Mouse (Mus musculus) ovary, postnatal 14 days (tissue): Measurements from ENCODE around the gene Tmem11.
"Not testable (repeated sequence)": the region's sequence is repeated elsewhere in the genome, so short reads cannot be mapped to it uniquely, and the experiment has no call there.

Experiments
- DNase-seq: peaks from one replicate; pipeline ENCODE4 v3.0.0; 2022; ENCODE audit warnings: low spot score

The Tmem11 gene

GRCm38 (mm10) chr11:60882386-60882785, 3.3 kb upstream of the Tmem11 start:
- no peak for DNase-seq

GRCm38 (mm10) chr11:60880559-60880958, 1.5 kb upstream of the Tmem11 start:
- no peak for DNase-seq

DNA sequence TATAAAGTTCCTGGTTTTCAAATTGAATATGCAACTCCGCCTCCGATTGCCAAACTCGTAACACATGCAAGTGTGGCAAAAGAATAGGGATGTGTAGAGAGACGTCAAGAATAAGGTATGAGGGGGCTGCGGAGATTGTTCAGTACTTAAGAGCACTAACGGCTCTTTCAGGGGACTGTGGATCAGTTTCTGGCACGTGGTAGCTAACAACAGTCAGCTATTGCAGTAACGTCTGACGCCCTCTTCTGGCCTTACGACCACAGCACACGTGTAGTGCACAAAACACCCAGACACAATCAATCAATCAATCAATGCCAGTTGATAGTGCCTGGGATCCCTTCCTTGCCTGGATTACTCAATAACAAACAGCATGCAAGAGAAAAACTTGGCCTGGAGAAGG, 351 bp upstream of the Tmem11 start:
- peak; percentile 25 for DNase-seq

GRCm38 (mm10) chr11:60878056-60878612, 938 bp downstream of the Tmem11 start:
- no peak for DNase-seq

- no peak for DNase-seq
Measured at GRCm38 (mm10) chr11:60873101-60873500, 6.0 kb downstream of the Tmem11 start.

GRCm38 (mm10) chr11:60871409-60871808, 7.7 kb downstream of the Tmem11 start:
- no peak for DNase-seq

DNA sequence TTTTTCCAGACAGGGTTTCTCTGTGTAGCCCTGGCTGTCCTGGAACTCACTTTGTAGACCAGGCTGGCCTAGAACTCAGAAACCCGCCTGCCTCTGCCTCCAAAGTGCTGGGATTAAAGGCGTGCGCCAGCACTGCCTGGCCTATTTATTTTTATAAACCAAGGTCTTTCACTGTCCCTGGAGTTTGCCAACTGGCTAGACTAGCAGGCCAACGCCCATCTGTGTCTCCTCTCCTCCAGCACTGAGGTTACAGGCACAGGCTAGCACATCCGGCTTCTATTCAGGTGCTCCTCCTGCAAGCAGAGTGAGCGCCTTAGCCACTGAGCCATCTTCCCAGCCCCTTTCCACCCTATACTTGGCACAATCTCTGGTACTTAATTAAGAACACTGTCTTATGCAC, 9.6 kb downstream of the Tmem11 start:
- not testable (repeated sequence) for DNase-seq

- DNase-seq = no peak
Measured at GRCm38 (mm10) chr11:60867904-60868303, 11.2 kb downstream of the Tmem11 start.

DNA sequence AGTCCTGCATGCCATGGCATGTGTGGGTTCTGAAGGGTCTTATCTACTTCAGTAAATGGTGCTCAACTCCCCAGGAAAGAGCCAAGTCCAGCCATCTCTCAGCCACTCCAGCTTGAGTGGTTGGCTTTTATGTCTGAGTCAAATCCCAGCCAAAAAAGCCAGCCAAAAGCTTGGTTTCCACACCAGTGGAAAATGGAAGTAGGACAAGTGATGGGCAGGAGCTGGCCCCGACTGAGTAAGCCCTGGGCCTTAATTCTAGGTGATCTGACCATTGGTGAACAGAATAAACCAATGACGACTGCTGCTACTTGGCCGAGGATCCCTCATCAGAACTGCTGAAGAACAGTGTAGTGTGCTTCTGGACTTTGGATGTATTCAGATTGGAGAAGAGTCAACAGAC, 11.6 kb downstream of the Tmem11 start:
- DNase-seq = no peak

DNA sequence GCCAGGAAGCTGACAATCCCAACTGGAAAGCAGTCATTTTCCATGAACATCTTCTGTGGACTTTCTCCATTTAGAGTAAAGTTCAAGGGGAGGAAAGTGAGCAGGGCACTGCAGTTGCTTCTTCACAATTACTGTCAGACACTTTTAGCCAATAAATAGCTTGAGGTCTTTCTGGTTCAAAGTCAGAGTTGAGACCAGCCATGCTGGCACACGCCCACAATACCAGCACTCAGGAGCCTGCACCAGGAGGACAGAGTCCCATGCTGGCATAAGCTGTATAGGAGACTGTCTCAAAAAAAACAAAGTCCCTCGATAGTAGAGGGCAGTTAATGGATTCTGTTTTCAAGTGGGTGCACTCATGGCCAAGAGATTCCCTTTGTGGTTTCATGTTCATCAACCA, 13.1 kb downstream of the Tmem11 start:
- DNase-seq = no peak

GRCm38 (mm10) chr11:60864916-60865315, 14.2 kb downstream of the Tmem11 start:
- DNase-seq = no peak

DNA sequence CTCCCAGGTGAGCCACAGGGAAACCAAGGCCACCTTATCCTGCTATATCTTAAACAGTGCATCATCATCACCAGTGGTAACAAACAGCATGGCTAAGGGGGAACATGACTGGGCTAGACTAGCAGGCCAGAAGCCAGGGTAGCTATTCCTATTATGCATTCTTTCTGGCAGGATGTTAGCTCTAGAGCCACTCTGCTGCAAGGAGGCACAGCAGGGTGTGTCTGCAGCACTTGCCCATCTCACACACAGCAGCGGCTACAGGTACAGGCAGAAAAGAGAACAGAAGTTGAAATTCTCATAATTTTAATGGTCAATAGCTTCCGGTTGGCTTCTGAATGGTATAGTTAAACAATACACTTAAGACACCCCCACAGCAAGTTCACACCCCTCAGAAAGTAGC, 14.9 kb downstream of the Tmem11 start:
- no peak for DNase-seq

DNA sequence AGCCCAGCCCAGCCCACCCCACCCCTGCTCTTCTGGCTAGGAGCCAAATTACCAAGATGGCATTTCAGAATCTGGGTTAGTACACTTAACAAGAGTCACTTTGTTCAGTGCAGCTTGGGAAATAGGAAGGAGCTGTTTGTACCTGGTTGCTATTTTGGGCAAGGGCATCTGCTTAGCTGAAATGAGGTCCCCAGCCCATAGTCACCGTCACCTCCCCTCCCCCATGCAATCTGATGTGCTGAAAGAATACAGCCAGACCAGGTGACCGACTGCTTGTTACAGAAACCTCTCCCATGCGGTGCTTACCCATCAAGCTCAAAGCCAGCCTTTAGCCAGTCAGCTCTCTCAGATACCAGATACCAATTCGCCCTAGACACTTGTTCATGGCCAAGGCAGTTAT, 15.9 kb downstream of the Tmem11 start:
- DNase-seq = no peak

DNA sequence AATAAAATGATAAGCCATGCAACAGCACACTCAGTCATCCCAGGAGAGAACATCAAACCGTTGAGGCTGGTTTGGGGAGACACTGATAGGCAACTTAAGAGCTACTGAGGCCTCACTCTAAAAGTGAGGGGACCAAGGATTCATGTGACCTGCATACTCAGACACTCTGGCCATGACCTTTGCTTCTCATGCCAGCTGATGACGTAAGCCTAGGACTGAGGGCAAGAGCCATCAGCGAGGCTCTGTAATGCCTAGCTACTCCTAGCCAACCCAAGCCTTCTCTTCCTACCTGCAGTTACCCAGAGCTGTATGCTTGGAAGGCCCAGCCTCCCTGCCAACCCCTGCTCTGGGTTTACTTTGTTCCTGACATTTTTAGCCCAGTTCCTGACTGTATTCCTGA, 17.1 kb downstream of the Tmem11 start:
- DNase-seq = no peak

GRCm38 (mm10) chr11:60856587-60856986, 22.5 kb downstream of the Tmem11 start:
- no peak for DNase-seq

- DNase-seq = no peak
Measured at GRCm38 (mm10) chr11:60845415-60845814, 33.7 kb downstream of the Tmem11 start.

- DNase-seq = no peak
Measured at GRCm38 (mm10) chr11:60843412-60843811, 35.7 kb downstream of the Tmem11 start.

GRCm38 (mm10) chr11:60841467-60842200, 37.4 kb downstream of the Tmem11 start:
- no peak for DNase-seq

DNA sequence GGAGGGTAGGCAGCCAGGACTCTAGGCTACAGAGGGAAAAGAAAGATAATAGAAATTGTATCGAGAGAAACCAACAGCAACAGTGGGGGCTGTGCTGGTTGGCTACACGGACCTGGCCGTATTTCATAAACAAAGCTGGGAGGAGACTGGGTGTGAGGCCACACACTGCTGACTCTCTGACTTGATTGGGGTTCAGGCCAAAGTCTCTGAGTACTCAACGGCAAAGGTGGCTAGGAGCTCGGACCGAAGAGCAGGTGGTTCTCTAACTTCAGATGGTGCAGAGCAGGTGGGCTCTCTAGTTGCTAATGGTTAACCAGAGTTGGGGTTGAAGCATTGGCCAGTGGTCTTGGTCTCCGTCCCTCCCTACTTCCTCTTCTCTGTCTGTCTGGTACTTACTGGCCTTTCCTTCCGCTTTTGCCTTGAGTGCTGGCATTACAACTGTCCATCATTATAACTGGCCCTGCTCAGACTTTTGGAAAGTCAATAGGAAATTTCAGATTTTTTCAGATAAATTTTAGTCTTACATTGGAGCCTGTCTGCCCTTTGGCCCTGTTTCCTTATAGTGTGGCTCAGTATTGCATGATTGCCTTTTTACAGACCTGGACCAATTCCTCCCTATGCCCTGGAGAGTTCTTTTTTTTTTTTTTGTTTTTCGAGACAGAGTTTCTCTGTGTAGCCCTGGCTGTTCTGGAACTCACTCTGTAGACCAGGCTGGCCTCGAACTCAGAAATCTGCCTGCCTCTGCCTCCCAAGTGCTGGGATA, 41.2 kb downstream of the Tmem11 start:
- DNase-seq = peak; percentile 6

DNA sequence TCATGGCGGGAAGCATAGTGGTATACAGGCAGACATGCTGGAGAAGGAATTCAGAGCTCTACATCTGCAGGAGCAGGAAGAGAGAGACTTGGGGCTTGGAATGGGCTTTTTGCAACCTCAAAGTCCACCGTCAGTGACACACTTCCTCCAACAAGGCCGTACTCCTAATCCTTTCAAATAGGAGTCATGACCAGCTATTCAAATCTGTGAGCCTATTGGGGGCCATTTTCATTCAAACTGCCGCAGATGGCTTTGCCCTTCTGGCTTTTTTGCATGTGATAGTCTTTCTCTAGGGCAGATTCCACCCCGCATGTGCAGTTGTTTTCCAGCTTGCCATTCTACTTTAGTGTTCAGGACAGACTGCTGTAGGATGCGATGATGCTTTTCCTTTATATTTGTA, 42.2 kb downstream of the Tmem11 start:
- no peak for DNase-seq

- peak; percentile 68 for DNase-seq
Measured at GRCm38 (mm10) chr11:60830433-60831052, 48.5 kb downstream of the Tmem11 start, which contains the start of gene Dhrs7b. Gene Dhrs7b (plus strand): TSS chr11:60830631.

GRCm38 (mm10) chr11:60828903-60829302, 50.2 kb downstream of the Tmem11 start:
- DNase-seq = no peak
